Mouse (Mus musculus): ENCODE results near the gene Epor.

DNA sequence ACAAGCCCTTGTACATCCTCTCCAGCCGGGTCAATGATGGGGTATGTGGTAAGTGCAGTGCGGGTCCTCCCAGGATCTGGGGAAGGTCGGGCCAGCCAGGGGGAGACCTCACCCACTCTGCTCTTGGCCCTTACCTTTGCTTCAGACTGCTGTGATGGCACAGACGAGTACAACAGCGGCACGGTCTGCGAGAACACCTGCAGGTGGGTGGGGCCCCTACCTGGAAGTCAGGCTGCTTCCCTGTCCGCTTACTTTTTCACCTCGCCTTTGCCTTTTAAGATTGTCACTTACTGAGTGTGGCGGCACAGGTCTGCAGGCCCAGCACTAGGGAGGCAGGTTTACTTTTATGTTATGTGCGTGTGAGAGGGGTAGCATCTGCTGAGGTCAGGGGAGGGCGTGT lies 41.2 kb upstream of the Epor start:
- TF ChIP-seq POLR2A (IDR thresholded peaks at IDR 0.05; ENCODE audit: borderline replicate concordance, insufficient read depth, low read length) (no peak), CTCF (IDR thresholded peaks at IDR 0.05; ENCODE audit: borderline replicate concordance, insufficient read depth, low read depth, low read length) (no peak)
